Mouse (Mus musculus) midbrain, embryonic 16.5 days (tissue): Measurements from ENCODE around the gene Pbxip1. TPM values are rescaled to one million over a fixed set of nuclear protein-coding genes. Genes with fewer than 3 reads are reported as not detected.
"Not testable (repeated sequence)": the region's sequence is repeated elsewhere in the genome, so short reads cannot be mapped to it uniquely, and the experiment has no call there.

ENCODE experiments used
- ATAC-seq: fragments of 200-750 bp; cut with Nextera tagmentation; 2 replicates; pipeline ENCODE4 v1.8.0; 2017; ENCODE audit warnings: moderate TSS enrichment
- H3K27ac ChIP-seq: fragments of 300-500 bp; sonication (generic); 2 replicates; pipeline ENCODE4 v1.5.1; 2014; ENCODE audit warnings: mild to moderate bottlenecking, low read length, mixed read lengths
- H3K27me3 ChIP-seq: fragments of 300-500 bp; sonication (generic); 2 replicates; pipeline ENCODE4 v1.6.1; 2014; ENCODE audit warnings: low read depth, low read length, mixed read lengths; ENCODE audit not compliant: control insufficient read depth, insufficient read depth
- H3K36me3 ChIP-seq: fragments of 300-500 bp; sonication (generic); 2 replicates; pipeline ENCODE4 v1.6.1; 2014; ENCODE audit warnings: mild to moderate bottlenecking, low read length, moderate library complexity, mixed read lengths; ENCODE audit not compliant: control insufficient read depth, insufficient read depth
- H3K4me1 ChIP-seq: fragments of 300-500 bp; sonication (generic); 2 replicates; pipeline ENCODE4 v1.6.1; 2014; ENCODE audit warnings: mild to moderate bottlenecking, low read length, mixed read lengths; ENCODE audit not compliant: control insufficient read depth, insufficient read depth
- H3K4me2 ChIP-seq: fragments of 300-500 bp; sonication (generic); 2 replicates; pipeline ENCODE4 v1.6.1; 2014; ENCODE audit warnings: mild to moderate bottlenecking, low read length, mixed read lengths
- H3K4me3 ChIP-seq: fragments of 300-500 bp; sonication (generic); 2 replicates; pipeline ENCODE4 v1.5.1; 2014; ENCODE audit warnings: low read depth, mild to moderate bottlenecking, low read length, moderate library complexity, mixed read lengths
- H3K9ac ChIP-seq: fragments of 300-500 bp; sonication (generic); 2 replicates; pipeline ENCODE4 v1.6.1; 2014; ENCODE audit warnings: low read depth, low read length, mixed read lengths
- H3K9me3 ChIP-seq: fragments of 300-500 bp; sonication (generic); replicated peaks from 2 replicates; pipeline ENCODE4 v1.6.1; 2014; ENCODE audit warnings: mild to moderate bottlenecking, low read length, mixed read lengths; ENCODE audit not compliant: control insufficient read depth, poor library complexity, severe bottlenecking
- WGBS: fragments of 180-500 bp; shearing (Covaris S2); extraction: QIAGEN DNeasy Blood & Tissue Kit; methylation state at CpG from one replicate; pipeline ENCODE4 v1.1.7; 2014; 5-methylcytosine and 5-hydroxymethylcytosine counted together
- polyA plus RNA-seq: library from polyadenylated mRNA; unstranded; fragments of >200 nt; fragmentation: Nextera tagmentation; extraction: Ambion mirVana; gene quantifications from 2 replicates; pipeline ENCODE4 v1.2.1, GENCODE M21; 2015

The Pbxip1 gene
- polyA plus RNA-seq, 1 experiment from 2014 or later, result 18.5 TPM

DNA sequence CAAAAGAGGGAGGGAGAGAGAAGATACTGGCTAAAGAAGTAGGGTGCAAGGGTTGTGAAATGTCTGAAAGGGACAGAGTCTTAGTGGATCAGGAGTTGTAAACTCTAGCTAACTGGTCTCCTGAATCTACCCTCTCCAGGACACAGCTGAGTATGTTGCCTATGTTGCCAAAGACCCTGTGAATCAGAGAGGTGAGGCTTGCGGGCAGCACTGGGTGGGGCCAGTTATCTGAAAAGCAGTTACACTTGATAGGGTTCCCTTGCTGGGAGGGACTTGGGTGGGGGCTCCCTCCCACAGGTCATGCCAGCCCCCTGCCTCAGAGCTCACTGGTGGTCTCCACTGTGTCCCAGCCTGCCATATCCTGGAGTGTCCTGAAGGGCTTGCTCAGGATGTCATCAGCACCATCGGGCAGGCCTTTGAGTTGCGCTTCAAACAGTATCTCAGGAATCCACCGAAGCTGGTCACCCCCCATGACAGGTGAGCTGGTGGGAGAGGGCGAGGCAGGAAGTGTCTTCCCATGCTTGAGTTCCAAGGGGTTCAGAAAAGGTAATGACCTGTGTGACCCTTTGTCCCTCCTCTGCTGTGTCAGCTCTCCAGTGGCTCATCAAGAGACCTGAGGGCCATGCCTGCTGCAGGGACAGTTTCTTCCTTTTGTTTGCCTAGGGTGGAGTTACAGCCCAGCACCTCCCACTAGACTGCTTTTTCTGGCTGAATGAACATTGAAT, 11.9 kb upstream of the Pbxip1 start:
- H3K36me3 ChIP-seq, result no peaks in the 10 kb centered on the region
- no peak overlapping the region for H3K27ac ChIP-seq
- no peaks in the 10 kb centered on the region for H3K27me3 ChIP-seq
- no peak overlapping the region for H3K4me3 ChIP-seq
- H3K9me3 ChIP-seq, result no peaks in the 10 kb centered on the region
- H3K4me1 ChIP-seq, result peaks cover 8% of the 10 kb centered on the region
- ATAC-seq, result no peak
- no peak overlapping the region for H3K4me2 ChIP-seq
- no peak overlapping the region for H3K9ac ChIP-seq
- 91% methylated on average over 5 of the region's 5 CpGs for WGBS

DNA sequence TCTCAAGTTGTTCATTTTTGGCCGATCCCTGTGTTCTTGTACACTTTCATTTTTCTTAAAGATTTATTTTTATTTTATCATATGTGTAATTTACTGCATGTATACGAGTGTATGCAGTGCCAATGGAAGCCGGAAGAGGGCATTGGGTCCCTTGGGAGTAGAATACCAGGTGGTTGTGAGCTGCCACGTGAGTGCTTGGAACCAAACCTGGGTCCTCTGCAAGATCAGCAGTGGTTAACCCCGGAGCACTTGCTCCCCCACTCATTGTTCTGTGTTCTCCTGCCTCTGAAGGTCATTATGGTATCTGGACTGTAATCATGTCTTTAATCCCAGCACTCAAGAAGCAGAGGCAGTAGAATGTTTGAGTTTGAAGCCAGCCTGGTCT, 11.4 kb upstream of the Pbxip1 start:
- Histone ChIP-seq H3K4me1 (peaks cover 3% of the 10 kb centered on the region; the same call in 1 of the 2 replicates), H3K9ac (no peak overlapping the region), H3K27me3 (no peaks in the 10 kb centered on the region), H3K4me3 (no peak overlapping the region), H3K27ac (no peak overlapping the region), H3K4me2 (no peak overlapping the region), H3K9me3 (no peaks in the 10 kb centered on the region), H3K36me3 (no peaks in the 10 kb centered on the region)
- 91% methylated on average over 5 of the region's 5 CpGs for WGBS
- ATAC-seq, result no peak

- Histone ChIP-seq H3K27me3 (no peaks in the 10 kb centered on the region), H3K4me1 (peaks cover 5% of the 10 kb centered on the region), H3K27ac (no peak overlapping the region), H3K9ac (no peak overlapping the region), H3K4me2 (no peak overlapping the region), H3K4me3 (no peak overlapping the region), H3K9me3 (no peaks in the 10 kb centered on the region), H3K36me3 (no peaks in the 10 kb centered on the region)
- no peak for ATAC-seq
- WGBS, result 77% methylated on average over 4 of the region's 4 CpGs
Observed at GRCm38 (mm10) chr3:89425876-89426275, 10.6 kb upstream of the Pbxip1 start.

GRCm38 (mm10) chr3:89429021-89429420, 7.5 kb upstream of the Pbxip1 start:
- not testable (repeated sequence) for H3K4me2 ChIP-seq, H3K9ac ChIP-seq, H3K9me3 ChIP-seq, H3K4me3 ChIP-seq, H3K27me3 ChIP-seq, ATAC-seq, H3K27ac ChIP-seq
- H3K36me3 ChIP-seq, result peaks cover 16% of the 10 kb centered on the region
- 92% methylated on average over 7 of the region's 7 CpGs for WGBS
- peaks cover 16% of the 10 kb centered on the region for H3K4me1 ChIP-seq

DNA sequence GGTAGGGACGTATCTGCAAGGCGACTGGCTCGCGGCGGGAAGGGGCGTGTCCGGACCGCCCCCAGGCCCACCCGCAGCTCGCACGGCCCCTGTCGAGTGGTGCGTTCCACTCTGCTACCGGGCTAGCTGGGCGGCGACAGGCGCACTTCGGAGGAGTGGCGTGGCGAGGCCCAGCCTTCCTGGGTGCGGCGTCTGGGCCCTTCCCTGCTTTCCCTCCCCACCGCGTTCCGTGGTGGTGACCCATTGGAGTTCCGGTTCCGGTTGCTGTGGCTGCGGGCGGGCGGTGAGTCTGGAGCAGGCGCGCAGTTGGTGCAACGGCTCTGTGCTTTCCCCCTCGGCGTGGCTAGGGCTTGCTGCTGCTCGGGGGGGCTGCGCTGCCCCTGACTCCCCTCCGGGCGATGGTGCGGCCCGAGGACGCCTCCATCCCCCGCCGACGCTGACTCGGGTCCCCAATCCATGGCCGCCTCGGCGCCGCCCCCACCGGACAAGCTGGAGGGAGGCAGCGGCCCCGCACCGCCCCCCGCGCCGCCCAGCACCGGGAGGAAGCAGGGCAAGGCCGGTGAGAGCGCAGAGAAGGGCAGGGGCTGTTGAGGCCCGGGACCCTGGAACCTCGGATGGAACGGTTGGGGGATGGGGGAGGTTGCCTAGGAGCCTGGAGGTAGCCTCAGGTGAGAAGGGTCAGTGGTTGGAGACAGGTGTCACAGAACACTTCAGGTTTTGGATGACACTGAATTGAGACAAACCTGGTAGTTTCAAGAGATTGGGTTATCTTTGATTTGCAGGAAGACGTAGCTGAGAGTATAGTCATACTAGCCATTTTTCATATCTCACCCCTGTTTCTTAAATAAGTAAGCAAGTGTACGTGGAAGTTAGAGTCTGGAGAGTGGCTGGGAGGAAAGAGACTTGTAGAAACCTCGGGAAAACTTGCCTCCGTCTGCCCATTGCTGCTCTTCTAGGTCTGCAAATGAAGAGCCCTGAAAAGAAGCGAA, 6.0 kb upstream of the Pbxip1 start, which contains the start of gene Pygo2:
Pygo2 (plus strand) TSS at position 44 of the 989 bp plus-strand sequence.
- 2% methylated on average over 56 of the region's 68 CpGs for WGBS
- Histone ChIP-seq H3K4me2 (peak within 1 kb of the TSS; percentile 70), H3K4me3 (peak within 1 kb of the TSS; percentile 100), H3K27ac (peak within 1 kb of the TSS; percentile 89), H3K27me3 (no peaks in the 10 kb centered on the region), H3K9me3 (no peaks in the 10 kb centered on the region), H3K36me3 (peaks cover 23% of the 10 kb centered on the region), H3K4me1 (peaks cover 18% of the 10 kb centered on the region), H3K9ac (peak within 1 kb of the TSS; percentile 99)
- ATAC-seq, result peak; percentile 98

GRCm38 (mm10) chr3:89432606-89433005, 3.9 kb upstream of the Pbxip1 start:
- no peak overlapping the region for H3K4me3 ChIP-seq
- no peaks in the 10 kb centered on the region for H3K27me3 ChIP-seq
- H3K4me2 ChIP-seq, result no peak overlapping the region
- ATAC-seq, result no peak
- H3K27ac ChIP-seq, result no peak overlapping the region
- 90% methylated on average over 8 of the region's 8 CpGs for WGBS
- H3K4me1 ChIP-seq, result peaks cover 18% of the 10 kb centered on the region
- H3K9me3 ChIP-seq, result no peaks in the 10 kb centered on the region
- H3K36me3 ChIP-seq, result peaks cover 23% of the 10 kb centered on the region
- H3K9ac ChIP-seq, result no peak overlapping the region

DNA sequence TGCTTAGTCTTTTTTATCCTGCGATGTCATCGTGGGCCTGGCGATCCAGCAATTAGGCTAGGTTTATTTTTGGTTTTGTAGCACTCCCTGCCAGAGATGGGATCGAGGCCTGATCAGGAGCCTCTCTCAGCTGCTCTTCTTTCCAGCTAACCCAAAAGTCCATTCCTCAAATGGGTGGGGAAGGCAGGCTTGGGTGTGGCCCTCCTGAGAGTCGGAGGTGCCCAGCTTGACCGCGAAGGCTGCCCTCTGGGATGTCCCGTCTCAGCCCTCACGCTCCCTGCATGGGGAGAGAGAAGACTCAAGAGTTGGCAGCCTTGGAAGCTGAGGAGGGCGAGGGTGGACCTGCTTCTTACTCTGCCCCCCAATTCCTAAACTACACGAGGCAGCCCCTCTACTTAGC, 2.0 kb upstream of the Pbxip1 start:
- no peaks in the 10 kb centered on the region for H3K9me3 ChIP-seq
- 84% methylated on average over 11 of the region's 11 CpGs for WGBS
- no peak overlapping the region for H3K9ac ChIP-seq
- H3K36me3 ChIP-seq, result peaks cover 23% of the 10 kb centered on the region
- no peaks in the 10 kb centered on the region for H3K27me3 ChIP-seq
- H3K4me2 ChIP-seq, result no peak overlapping the region
- no peak overlapping the region for H3K4me3 ChIP-seq
- ATAC-seq, result no peak
- H3K27ac ChIP-seq, result no peak overlapping the region
- peaks cover 18% of the 10 kb centered on the region for H3K4me1 ChIP-seq

DNA sequence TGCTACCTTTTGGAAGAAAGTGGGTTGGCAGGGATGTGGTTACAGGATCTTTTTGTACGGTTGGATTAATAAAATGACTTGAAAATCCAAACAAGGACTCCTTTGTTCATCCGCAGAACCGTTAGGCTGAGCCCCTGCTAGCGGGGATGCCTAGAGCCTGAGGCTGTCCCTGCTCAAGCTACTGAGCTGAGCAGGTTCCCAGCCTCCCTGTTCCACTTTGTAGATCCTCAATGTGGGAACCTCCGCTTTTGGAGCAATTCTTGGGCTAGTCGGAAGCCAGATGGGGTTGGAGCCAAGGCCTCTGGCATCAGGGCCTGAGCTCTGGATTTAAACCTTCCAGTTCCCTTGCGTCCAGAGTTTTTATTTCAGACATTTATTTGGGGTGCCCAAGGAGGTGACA, 1.5 kb upstream of the Pbxip1 start:
- Histone ChIP-seq H3K4me3 (no peak overlapping the region), H3K4me2 (no peak overlapping the region), H3K27me3 (no peaks in the 10 kb centered on the region), H3K4me1 (peaks cover 18% of the 10 kb centered on the region), H3K36me3 (peaks cover 23% of the 10 kb centered on the region), H3K9ac (no peak overlapping the region), H3K27ac (no peak overlapping the region), H3K9me3 (no peaks in the 10 kb centered on the region)
- 63% methylated on average over 7 of the region's 7 CpGs for WGBS
- ATAC-seq, result no peak

GRCm38 (mm10) chr3:89437269-89437668, 763 bp downstream of the Pbxip1 start:
- Histone ChIP-seq H3K4me2 (peak overlapping the region; percentile 39), H3K36me3 (peaks cover 22% of the 10 kb centered on the region), H3K4me3 (no peak overlapping the region), H3K9ac (peak overlapping the region; percentile 1; the same call in 1 of the 2 replicates), H3K27me3 (no peaks in the 10 kb centered on the region), H3K4me1 (peaks cover 3% of the 10 kb centered on the region; the same call in 1 of the 2 replicates), H3K9me3 (no peaks in the 10 kb centered on the region), H3K27ac (no peak overlapping the region)
- ATAC-seq, result no peak
- WGBS, result 19% methylated on average over 5 of the region's 5 CpGs
